ENCODE assay signal across 9 mouse cellular contexts in the genomic region with DNA sequence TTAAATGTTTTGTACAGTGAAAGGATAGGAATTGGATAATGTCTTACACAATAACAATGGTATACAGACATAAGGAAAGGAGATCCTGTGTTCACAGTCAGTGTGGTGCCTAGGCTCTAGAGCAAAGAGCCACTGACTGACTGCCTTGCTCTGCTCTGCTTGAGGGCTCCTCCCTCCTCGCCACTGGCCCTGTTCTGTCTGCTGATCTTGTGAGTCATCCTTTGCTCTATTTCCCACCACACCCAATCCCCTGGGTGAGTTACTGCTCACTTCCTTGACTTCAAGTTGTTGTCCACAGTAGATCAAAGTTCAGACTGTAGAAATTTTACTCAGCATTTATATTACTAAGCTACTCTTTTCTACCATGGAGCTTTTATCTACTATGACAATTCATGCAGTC.
DNase-seq lines count a peak whose midpoint lies in the region; ATAC-seq and TF ChIP-seq lines count a peak whose summit lies in the region.
"Had no signal": no experiment of that assay in that cellular context is flagged by ENCODE, and none has a peak within 500 bp of the region (broad histone marks: within the 10 kb centered on the region; RNA-seq: fewer than 3 reads in every experiment).

No protein-coding gene starts in this region.

- peaks cover 2% of the 10 kb centered on the region; the same call in 1 of the 2 replicates for H3K4me1 ChIP-seq in thymus, adult 2 months (replicated peaks; ENCODE audit: control insufficient read depth, insufficient read depth, low read length)
- H3K4me1 ChIP-seq in liver, adult 2 months (ENCODE audit: control insufficient read depth, insufficient read depth, low read length), result no peaks in the 10 kb centered on the region
- H3K4me1 ChIP-seq in hindbrain, embryonic 11.5 days (replicated peaks; ENCODE audit: control insufficient read depth, insufficient read depth, low read length), result no peaks in the 10 kb centered on the region
- no peaks in the 10 kb centered on the region for H3K4me1 ChIP-seq in cerebellum, adult 2 months (ENCODE audit: control insufficient read depth, insufficient read depth, low read length)
- H3K4me1 ChIP-seq: hindbrain, embryonic 15.5 days had no signal

- WGBS in thymus, adult 2 months, result 47% methylated on average over 1 of the region's 1 CpGs
- WGBS in liver, adult 2 months, result 69% methylated on average over 1 of the region's 1 CpGs
- WGBS in hindbrain, embryonic 11.5 days, result 80% methylated on average over 1 of the region's 1 CpGs
- 85% methylated on average over 1 of the region's 1 CpGs for WGBS in cerebellum, adult 2 months

- no peaks in the 10 kb centered on the region for H3K27me3 ChIP-seq in thymus, adult 2 months (ENCODE audit: control insufficient read depth, insufficient read depth, low read length)
- H3K27me3 ChIP-seq in liver, adult 2 months (ENCODE audit: control insufficient read depth, insufficient read depth, low read length), result no peaks in the 10 kb centered on the region
- H3K27me3 ChIP-seq in hindbrain, embryonic 11.5 days (ENCODE audit: control insufficient read depth, insufficient read depth, low read length), result no peaks in the 10 kb centered on the region
- H3K27me3 ChIP-seq in cerebellum, adult 2 months (ENCODE audit: control insufficient read depth, insufficient read depth, low read length), result no peaks in the 10 kb centered on the region

- H3K4me2 ChIP-seq in hindbrain, embryonic 11.5 days (replicated peaks; ENCODE audit: low read depth, low read length), result no peak overlapping the region
- H3K4me2 ChIP-seq: hindbrain, embryonic 15.5 days had no signal

- H3K36me3 ChIP-seq in thymus, adult 2 months (ENCODE audit: control insufficient read depth, insufficient read depth, low read length), result no peaks in the 10 kb centered on the region
- H3K36me3 ChIP-seq in liver, adult 2 months (ENCODE audit: control insufficient read depth, insufficient read depth, low read length), result no peaks in the 10 kb centered on the region
- no peaks in the 10 kb centered on the region for H3K36me3 ChIP-seq in hindbrain, embryonic 11.5 days (ENCODE audit: control insufficient read depth, insufficient read depth, low read length)
- H3K36me3 ChIP-seq: hindbrain, embryonic 15.5 days had no signal

- H3K9me3 ChIP-seq in hindbrain, embryonic 11.5 days (ENCODE audit: control insufficient read depth, low read length), result no peaks in the 10 kb centered on the region
- H3K9me3 ChIP-seq: hindbrain, embryonic 15.5 days had no signal

- H3K27ac ChIP-seq in thymus, adult 2 months (ENCODE audit: control insufficient read depth, insufficient read depth, low read length), result no peak overlapping the region
- H3K27ac ChIP-seq in liver, adult 2 months (replicated peaks; ENCODE audit: insufficient read depth, low read depth, low read length), result no peak overlapping the region
- H3K27ac ChIP-seq in hindbrain, embryonic 11.5 days (ENCODE audit: low read depth, low read length), result no peak overlapping the region
- no peak overlapping the region for H3K27ac ChIP-seq in cerebellum, adult 2 months (ENCODE audit: insufficient read depth, low read length)
- H3K27ac ChIP-seq: hindbrain, embryonic 15.5 days had no signal

- TF ChIP-seq POLR2A in thymus, adult 2 months (IDR thresholded peaks at IDR 0.05; ENCODE audit: control insufficient read depth, extremely low read depth, insufficient read depth, low read length, poor library complexity), result no peak
- TF ChIP-seq POLR2A in liver, adult 2 months (IDR thresholded peaks at IDR 0.05; ENCODE audit: extremely low read depth, insufficient read depth, low read length), result no peak
- TF ChIP-seq POLR2A in cerebellum, adult 2 months (IDR thresholded peaks at IDR 0.05; ENCODE audit: borderline replicate concordance, insufficient read depth, low read length), result no peak

- DNase-seq in thymus, postnatal 14 days, result peak; percentile 14
- DNase-seq in thymus, adult 2 months, result no peak
- DNase-seq in gastrocnemius, postnatal 14 days, result peak; percentile 59
- DNase-seq in liver, adult 2 months (ENCODE audit: extremely low read depth, low read depth, low spot score), result peak; percentile 24
- peak; percentile 49 for DNase-seq in spleen, adult 12 weeks (ENCODE audit: low spot score)
- no peak for DNase-seq in hindbrain, embryonic 11.5 days (ENCODE audit: low spot score)
- DNase-seq in cerebellum, adult 2 months, result no peak
- DNase-seq in embryo, embryonic 11 days, result no peak

- ATAC-seq in hindbrain, embryonic 11.5 days (ENCODE audit: low FRiP score), result no peak

- H3K79me2 ChIP-seq in liver, adult 2 months (ENCODE audit: control insufficient read depth, insufficient read depth, low read length), result no peaks in the 10 kb centered on the region

- intact Hi-C loops in gastrocnemius, postnatal 14 days (cut with DNase I; ENCODE audit: low total_unique reads), result no loop called here

- no peak overlapping the region for H3K9ac ChIP-seq in liver, adult 2 months (ENCODE audit: low read depth, low read length)
- no peak overlapping the region for H3K9ac ChIP-seq in hindbrain, embryonic 11.5 days (ENCODE audit: low read depth, low read length)
- H3K9ac ChIP-seq: hindbrain, embryonic 15.5 days had no signal

- no peak for TF ChIP-seq CTCF in thymus, adult 2 months (IDR thresholded peaks at IDR 0.05; ENCODE audit: borderline replicate concordance, control insufficient read depth, extremely low read depth, insufficient read depth, low read length, poor library complexity)
- TF ChIP-seq CTCF in liver, adult 2 months (IDR thresholded peaks at IDR 0.05; ENCODE audit: low read depth, low read length), result no peak
- no peak for TF ChIP-seq CTCF in cerebellum, adult 2 months (IDR thresholded peaks at IDR 0.05; ENCODE audit: borderline replicate concordance, insufficient read depth, low read depth, low read length)

- H3K4me3 ChIP-seq in thymus, adult 2 months (ENCODE audit: control insufficient read depth, insufficient read depth, low read length), result no peak overlapping the region
- H3K4me3 ChIP-seq in liver, adult 2 months (ENCODE audit: insufficient read depth, low read depth, low read length), result no peak overlapping the region
- no peak overlapping the region for H3K4me3 ChIP-seq in hindbrain, embryonic 11.5 days (ENCODE audit: low read depth, low read length)
- H3K4me3 ChIP-seq in cerebellum, adult 2 months (replicated peaks; ENCODE audit: insufficient read depth, low read depth, low read length), result no peak overlapping the region
- H3K4me3 ChIP-seq: hindbrain, embryonic 15.5 days had no signal

Comparison
In these comparisons a context has a peak if more than half of its experiments do, and no peak if none do; other contexts are left out.
1. DNase-seq: peak in thymus, postnatal 14 days (single experiment), gastrocnemius, postnatal 14 days (single experiment), liver, adult 2 months (single experiment) and spleen, adult 12 weeks (single experiment); none in thymus, adult 2 months (single experiment), hindbrain, embryonic 11.5 days (single experiment), cerebellum, adult 2 months (0 of 2) and embryo, embryonic 11 days (single experiment).